Mouse (Mus musculus) gastrocnemius, postnatal 14 days (tissue): ENCODE data around the gene Clec4d. TPM values are rescaled to one million over a fixed set of nuclear protein-coding genes. Genes with fewer than 3 reads are reported as not detected.
"Not testable (repeated sequence)": the region's sequence is repeated elsewhere in the genome, so short reads cannot be mapped to it uniquely, and the experiment has no call there.

ENCODE experiments used
- DNase-seq: peaks from one replicate; pipeline ENCODE4 v3.0.0; 2021; ENCODE audit warnings: mixed read lengths
- intact Hi-C: fragments of 180-260 bp; cut with DNase I; formaldehyde crosslinking; loops from one replicate; pipeline ENCODE4 v1.15.1; 2025; ENCODE audit warnings: low total_unique reads
- total RNA-seq, 2 experiments: library from RNA; stranded (reverse); gene quantifications; 2 replicates each; pipeline ENCODE4 v1.2.3; 2021

Clec4d gene
- total RNA-seq, 2 experiments from 2014 or later, result not detected

- no peak for DNase-seq
- intact Hi-C loops, result no loop called here
These were observed 34.8 kb downstream of the Clec4d start for GRCm38 (mm10) chr6:123296687-123297086.

- intact Hi-C loops, DNase-seq: not testable (repeated sequence)
These were observed 44.4 kb downstream of the Clec4d start for GRCm38 (mm10) chr6:123306315-123306714.

- intact Hi-C loops, result no loop called here
- DNase-seq, result no peak
These were observed 46.1 kb downstream of the Clec4d start, which contains the start of gene Vmn2r19 for GRCm38 (mm10) chr6:123308033-123308432. Gene Vmn2r19, plus strand, starts transcription at chr6:123308333.

Other genes with a start within 250 kb of the Clec4d start
- gene Clec4b1, start 212.1 kb upstream of the Clec4d start, total RNA-seq, result not detected
- 1 to 10 TPM in 1 of 2 experiments, under 1 TPM in 1; 0.93 to 1.9 TPM for gene Clec4a2, start 155.7 kb upstream of the Clec4d start, total RNA-seq
- gene Clec4b2, start 89.2 kb upstream of the Clec4d start, total RNA-seq, result not detected
- 1 to 10 TPM in 1 of 2 experiments, under 1 TPM in 1; 0.35 to 1.1 TPM for gene Clec4n, start 32.3 kb upstream of the Clec4d start, total RNA-seq
- gene Clec4e, start 27.8 kb downstream of the Clec4d start, total RNA-seq, result not detected
- gene Vmn2r19, start 46.2 kb downstream of the Clec4d start, total RNA-seq, result not detected
- gene Vmn2r20, start 156.0 kb downstream of the Clec4d start, total RNA-seq, result not detected